Mouse (Mus musculus) G1E (cell line): ENCODE measurements around the gene Pdia4.

Experiments used
- CTCF ChIP-seq: IDR thresholded peaks from 2 replicates; pipeline ENCODE4 v1.5.1; 2012; ENCODE audit warnings: low read depth, low read length, inconsistent platforms, mixed read lengths
- GATA1 ChIP-seq: IDR thresholded peaks from 2 replicates; pipeline ENCODE4 v1.6.1; 2012; ENCODE audit warnings: borderline replicate concordance, low read length, inconsistent platforms, mixed read lengths
- GATA2 ChIP-seq: IDR thresholded peaks from 2 replicates; pipeline ENCODE4 v1.6.1; 2012; ENCODE audit warnings: low read depth, low read length, inconsistent platforms, borderline replicate concordance
- TAL1 ChIP-seq: conservative IDR thresholded peaks from 2 replicates; pipeline ENCODE4 v1.6.1; 2012; ENCODE audit warnings: low read depth, low read length, inconsistent platforms, mixed read lengths

DNA sequence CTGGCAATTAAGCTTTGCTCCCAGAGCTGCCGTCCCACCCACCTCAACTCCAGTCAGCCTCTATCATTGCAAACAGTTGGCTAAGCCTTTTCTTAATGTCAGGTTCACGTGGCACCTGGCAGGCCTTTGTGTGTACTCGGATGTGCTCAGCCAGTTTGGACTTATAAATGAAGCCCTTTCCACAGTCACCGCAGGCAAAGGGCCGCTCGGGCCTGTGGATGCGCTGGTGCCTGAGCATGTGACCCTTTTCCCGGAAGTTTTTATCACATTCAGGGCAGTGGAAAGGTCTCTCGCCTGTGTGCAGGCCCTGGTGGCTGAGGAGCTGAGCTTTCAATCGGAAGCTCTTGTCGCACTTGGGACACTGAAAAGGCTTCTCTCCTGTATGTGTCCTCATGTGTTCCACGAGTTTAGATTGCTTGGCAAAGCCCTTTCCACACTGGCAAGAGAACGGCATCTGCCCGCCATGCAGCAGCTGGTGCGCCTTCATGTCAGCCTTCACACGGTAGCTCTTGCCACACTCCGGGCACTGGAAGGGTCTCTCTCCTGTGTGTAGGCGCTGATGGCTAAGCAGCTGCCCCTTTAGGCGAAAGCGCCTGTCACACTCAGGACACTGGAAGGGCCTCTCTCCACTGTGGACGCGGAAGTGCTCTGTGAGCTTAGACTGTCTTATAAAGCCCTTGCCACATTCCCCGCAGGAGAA lies 6.5 kb upstream of the Pdia4 start:
- no peak for TF ChIP-seq CTCF
- TF ChIP-seq GATA1 = no peak
- TF ChIP-seq GATA2 = no peak
- TF ChIP-seq TAL1 = no peak
